Mouse (Mus musculus) thymus, postnatal 10 days (tissue): ENCODE measurements around the gene Mgat5.

Source experiments
- DNase-seq, 2 experiments: peaks; one replicate each; pipeline ENCODE4 v3.0.0; 2021; ENCODE audit warnings: low spot score in 2 of 2

Gene Mgat5

DNA sequence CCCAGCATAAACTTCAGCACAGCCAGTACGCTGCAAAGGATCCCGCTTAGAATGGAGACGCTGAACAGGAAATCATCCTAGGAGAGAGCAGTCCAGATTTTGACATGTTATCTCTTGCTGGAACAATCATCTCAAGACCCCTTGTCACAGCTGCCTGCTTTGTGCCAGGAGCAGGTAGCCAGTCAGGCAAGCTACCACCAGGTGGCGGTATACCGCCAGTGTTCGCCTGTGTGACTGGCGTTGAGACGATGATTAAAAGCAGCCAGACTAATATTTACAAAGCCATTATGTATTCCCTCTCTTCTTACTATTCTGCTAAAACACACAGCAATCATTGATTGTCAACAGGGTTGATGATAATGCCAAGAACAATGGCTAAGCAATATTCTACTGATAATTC is 295.4 kb downstream of the Mgat5 start:
- peak; percentile 49 to 84 for DNase-seq

DNA sequence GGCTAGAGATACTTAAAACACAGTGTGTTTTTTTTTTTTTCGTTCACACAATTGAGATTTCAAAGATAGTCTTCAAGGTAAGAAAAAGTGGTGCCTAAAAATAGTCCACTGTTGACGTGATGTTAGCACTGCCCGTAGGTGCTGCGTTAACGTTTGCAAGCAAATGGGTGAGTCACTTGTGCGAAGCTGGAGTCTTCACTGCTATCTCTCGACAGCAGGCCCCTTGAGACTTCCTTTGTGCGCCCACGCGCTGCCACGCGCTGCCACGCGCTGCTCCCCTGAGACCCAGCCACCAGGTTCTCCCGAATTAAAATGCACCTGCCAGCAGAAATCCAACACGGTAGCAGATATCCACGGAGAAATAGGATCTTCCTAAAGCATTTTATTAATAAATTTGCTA is 295.9 kb downstream of the Mgat5 start:
- DNase-seq, result no peak

DNA sequence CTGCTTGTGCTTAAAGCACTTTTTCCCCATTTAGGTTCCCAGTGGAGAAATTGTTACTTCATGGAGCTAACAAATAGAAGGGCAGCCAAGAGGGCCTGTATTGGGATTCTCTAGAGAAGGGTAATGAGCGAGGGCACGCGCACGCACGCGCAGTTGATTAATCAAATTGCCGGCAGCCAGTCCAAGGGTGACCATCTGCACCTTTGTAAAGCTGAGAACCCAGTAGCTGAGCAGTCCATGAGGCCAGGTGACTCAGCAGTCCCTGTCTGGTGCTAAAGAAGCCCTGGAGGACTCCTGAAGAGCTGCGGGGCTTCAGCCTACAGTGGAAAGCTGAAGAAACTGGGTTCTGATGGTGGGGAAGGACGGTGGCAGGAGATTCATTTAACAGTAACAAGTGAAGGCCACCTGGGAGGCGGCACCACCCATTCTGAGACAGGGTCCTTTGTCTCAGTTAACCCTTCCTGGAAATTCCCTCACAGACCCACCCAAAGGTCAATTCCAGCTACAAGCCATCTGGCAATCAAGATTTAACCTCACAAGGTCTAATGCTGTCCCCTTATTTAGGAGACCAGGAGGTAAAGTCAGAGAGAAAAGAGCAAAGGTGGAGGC is 302.3 kb downstream of the Mgat5 start:
- DNase-seq, result no peak

DNA sequence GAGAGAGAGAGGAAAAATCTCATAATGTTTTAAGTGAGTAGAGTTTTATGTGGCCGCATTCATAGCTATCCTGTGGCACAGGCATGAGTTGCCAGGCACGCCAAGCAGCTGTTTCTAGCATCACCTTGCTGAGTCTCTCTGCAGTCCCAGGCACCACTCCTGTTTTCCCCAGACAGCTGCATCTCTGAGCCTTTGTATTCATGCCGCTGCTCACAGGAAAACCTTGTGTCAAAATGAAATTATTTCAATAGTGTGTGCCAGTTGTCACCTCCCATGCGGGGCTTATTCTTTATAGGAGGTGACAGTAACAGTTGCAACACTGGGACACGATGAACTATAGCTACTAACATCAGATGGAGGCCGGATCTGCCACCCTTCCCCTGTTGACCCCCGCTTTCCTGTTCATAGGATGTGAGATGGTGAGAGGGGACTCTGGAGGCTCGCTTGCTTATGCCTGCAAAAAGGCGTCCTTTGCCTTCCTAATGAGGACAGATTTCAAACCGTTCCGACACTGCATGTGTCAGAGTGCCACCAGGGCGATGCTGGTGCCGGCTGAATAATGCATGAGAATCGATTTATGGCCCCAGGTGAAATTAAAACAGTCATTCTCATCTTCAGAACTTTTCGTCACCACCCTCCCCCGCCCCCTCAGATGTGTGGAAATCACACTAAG is 303.4 kb downstream of the Mgat5 start:
- DNase-seq, result no peak

DNA sequence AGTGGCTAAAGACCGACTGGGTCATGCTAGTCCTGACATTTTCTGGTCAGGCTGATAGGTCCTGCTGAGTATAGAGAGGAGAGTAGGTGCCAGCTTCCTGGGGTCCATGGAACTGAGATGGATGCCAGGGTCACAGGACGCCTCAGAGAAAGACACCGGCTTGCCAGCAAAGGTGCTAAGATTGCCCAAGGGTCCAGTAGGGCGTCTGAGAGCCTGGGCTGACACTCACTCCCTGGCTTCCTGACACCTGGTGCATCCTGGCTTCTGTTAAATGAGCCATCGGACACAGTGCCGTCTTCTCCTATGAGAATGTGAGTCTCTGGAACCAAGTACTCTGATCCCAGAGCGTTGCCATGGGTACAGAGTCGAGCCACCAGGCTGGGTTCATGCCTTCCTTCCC is 304.1 kb downstream of the Mgat5 start:
- no peak for DNase-seq

DNA sequence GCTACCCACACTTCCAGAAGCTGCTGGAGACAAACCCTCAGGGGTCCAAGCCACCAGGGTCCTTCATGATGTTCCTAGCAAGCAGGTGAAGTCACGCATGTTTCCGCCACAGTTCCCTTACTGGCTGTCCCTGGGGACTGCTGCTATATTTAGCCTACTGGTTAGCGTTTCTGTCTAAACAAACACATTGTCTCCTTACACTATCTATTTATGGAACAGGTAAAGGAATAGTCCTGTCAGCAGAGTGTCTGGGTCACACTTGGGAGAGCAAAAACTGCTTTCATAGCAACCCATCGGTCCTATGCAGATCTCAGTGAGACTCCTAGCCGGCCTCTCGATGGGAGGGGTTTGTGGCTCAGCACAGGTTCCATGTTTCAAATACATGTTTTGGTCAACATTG is 306.5 kb downstream of the Mgat5 start:
- no peak for DNase-seq

DNA sequence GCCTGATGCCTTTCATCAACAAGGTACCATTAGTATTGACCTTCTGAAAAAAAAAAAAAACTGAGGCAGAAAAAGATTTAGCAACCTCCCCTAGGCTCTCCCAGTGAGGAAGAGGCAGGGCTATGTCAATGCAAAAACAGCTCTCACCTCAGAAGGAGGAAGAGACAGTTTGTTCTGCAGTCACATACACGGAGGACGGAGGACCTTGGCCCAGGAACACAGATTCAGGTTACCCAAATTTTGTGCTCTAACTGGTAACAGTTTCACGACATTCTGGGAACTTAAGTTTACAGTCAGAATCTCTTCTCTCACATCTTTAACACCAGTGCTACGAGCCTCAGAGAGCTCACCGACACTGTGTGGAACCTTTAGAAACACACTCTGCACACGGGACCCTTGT is 307.9 kb downstream of the Mgat5 start:
- DNase-seq, result no peak

DNA sequence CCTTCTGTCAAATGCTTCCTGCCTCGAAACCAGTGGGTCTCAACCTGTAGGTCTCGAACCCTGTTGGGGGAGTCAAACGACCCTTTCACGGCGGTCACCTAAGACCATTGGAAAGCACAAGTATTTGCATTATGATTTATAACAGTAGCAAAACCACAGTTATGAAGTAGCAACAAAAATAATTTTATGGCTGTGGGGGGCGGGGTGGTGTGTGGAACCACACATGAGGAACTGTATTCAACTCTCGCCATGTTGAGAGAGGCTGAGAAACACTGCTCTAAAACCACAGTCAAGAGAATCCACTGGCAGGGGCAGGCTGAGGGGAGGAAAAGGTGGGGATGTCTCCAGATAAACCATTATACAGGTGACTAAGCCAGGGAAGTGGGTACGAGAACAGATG is 308.3 kb downstream of the Mgat5 start:
- DNase-seq, result no peak

DNA sequence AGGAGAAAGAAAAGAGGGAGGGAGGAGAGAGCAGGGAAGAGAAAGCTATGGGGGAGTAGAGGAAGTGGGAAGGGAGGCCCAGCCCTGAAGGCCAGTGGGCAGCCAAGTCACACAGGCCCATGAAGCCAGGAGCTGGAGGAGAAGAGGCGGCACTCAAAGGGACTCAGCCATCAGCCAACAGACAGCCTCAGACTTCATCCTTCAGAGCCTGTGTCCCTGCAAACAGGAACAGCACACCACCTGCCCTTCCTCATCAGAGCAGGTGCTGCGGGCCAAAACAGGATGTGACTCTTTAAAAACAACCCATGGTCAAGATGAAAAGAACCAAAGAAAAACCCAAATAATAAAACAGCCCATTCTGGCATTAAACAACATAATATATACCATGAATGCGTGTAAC is 308.8 kb downstream of the Mgat5 start:
- DNase-seq, result no peak

DNA sequence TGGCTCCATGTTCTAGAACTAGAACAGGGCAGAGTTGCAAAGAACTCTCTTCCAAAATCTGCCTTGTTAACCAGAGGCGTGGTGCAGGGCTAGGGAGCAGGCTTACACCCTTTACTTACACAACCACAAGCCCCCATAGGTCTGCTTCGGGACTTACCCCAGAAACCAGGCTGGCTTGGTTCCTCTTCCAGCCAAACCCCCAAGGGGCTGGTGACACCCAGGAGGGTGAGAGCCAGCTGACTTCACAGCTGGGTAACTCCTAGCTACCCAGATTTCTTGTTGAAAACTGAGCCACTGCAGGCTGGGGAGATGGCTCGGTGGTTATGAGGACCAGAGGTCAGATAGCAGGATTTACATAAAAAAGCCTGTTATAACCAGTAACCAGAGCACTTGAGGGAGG is 309.7 kb downstream of the Mgat5 start:
- no peak for DNase-seq

DNA sequence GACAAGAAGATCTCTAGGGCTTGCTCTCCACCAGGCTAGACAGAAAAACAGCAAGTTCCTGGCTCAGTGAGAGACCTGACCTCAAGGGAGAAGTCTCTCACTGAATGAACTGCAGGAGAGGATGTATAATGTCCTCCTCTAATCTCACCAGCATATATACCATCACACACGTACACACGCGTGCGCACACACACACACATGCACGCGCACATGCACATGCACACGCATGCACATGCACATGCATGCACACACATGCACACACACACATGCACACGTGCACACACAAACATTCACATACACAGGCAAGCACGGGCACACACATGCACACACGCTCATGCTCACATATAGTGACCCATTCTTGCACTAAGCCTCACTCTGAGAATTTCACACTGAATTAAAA is 310.1 kb downstream of the Mgat5 start:
- no peak for DNase-seq

DNA sequence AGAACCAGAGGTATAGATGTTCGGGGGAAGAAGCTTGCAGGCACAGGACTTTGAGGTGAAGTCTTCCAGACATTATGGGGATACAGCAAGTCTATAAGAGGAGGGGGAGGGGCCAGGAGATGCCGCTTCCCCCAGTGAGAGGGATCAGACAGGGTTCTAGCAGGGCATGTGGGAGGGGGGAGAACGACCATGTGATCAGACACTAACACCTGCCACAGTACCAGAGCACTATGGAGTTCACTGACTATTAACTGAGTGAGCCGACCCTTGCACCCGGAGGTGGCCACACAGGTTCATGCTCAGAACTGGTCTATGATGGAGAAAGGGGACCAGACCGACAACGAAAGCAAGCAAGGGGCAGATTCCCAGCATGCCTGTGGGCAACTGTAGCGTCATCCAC is 318.5 kb downstream of the Mgat5 start:
- DNase-seq, result no peak

DNA sequence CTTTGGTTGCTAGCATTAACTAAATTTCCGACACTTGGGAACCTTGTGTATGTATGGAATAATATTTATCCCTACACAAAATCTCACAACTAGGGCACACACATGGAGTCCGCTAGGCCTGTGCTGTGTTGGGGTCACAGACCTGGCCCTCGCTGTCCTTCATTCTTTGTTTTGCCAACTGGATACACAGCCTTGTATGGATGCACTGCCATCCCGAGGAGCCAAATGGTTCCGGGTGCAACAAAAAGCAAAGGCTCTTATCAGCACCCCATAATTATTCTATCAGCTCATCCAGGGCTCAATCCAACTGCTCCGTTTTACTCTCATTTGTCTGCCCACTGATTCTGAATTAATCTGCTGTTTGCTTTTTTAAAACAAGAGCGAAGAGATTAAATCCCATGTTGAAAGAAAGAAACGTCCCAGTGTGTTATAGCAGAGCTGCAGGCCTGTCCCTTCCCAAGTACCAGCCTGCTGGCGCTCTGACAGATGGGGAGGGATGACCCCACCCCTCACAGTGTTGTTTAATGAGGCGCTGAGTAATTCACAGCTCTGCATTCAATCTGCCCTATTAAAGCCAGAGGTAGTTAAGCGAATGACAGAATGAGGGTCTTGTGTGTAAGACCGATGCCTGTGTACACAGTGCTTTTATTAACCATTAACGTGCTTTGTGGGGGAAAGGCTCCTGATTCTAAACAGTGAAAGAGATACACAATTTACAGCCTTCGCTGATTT is 326.2 kb downstream of the Mgat5 start:
- DNase-seq, result no peak

DNA sequence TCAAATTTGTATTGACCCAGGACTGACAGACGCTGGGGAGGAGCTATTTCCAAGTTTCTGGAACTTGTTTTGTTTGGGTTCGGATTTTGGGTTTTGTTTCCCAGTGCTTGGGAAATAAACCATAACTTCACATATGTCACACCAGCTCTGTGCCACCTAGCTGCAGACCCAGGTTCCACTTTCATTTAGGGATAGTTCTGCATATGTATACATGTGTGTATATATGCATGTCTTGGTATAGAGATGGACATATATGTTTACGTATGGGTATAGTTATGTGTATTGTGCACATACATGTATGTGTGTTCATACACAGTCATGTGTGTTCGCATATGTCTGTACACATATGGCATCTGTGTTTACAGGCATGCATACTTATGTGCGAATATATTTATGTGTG is 326.9 kb downstream of the Mgat5 start:
- no peak for DNase-seq

DNA sequence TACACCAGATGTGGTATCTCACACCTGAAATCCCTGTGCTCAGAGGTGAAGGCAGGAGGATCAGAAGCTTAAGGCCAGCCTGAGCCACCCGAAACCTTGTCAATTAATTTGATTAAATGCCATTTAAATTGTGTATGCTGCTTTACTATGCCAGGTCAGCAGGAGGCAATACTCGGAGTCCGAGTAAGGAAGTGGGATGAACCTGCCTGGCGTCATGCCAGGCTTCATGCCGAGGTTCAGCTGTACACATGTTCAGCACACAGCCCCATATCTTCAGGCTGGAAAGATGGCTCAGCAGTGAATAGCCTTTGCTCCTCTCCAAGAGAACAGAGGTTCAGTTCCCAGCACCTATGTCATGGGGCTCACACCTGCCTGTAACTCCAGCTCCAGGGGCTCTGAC is 331.6 kb downstream of the Mgat5 start:
- no peak for DNase-seq

DNA sequence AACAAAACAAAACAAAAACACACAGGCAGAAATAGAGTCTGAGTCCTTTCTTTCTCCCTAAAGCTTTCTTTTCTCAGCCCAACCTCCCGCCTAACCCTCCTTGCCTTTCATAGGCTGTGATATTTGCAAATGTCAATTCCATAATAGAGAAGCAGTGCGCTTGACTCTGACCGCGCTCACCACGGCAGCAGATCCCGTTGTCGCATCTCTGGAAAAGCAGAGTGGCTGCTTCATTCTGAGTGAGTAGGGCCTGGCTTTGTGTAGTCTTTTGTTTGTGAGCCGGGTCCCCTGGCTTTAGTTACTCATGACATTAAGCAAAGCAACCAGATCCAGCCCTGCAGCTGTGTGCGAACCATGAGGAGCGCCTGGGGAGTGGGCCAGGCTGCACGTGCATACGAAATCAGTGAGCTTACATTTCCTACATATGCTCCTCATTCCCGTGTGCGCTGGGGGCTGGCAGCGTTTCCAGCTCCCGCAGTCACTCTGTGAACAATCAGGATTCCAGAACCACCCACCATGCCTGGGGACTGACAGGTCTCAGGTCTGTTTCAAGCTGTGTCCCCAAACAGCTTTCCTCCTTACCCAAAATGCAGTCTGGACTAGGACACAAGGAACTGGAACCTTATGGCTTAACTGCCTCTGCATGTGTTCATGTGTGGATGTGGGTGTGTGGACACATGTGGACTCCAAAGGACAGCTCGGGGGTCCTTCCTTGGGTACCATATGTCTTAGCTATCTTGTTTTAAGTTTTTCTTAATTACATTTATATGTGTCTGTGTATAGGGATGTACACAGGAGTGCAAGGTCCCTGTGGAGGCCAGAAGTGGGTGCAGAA is 332.6 kb downstream of the Mgat5 start:
- no peak for DNase-seq
